ENCODE assay signal across 9 mouse cellular contexts in the genomic region with DNA sequence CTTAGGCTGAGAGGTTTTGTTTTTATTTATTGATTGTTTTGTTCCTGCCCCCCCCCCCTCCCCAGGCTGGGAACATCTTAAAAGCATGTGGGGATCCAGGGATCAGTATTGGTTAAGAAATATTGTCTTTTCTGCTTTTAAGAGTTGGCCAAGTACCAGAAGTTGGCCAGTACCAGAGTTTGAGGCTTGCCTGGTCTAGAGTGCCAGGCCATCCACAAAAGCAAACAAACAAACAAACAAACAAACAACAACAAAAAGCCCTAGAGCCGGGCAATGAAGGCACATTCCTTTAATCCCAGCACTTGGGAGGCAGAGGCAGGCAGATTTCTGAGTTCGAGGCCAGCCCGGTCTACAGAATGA. TPM values are rescaled to one million over a fixed set of nuclear protein-coding genes. Genes with fewer than 3 reads are reported as not detected.
DNase-seq lines count a peak whose midpoint lies in the region; ATAC-seq and TF ChIP-seq lines count a peak whose summit lies in the region.
"Had no signal": no experiment of that assay in that cellular context is flagged by ENCODE, and none has a peak within 500 bp of the region (broad histone marks: within the 10 kb centered on the region; RNA-seq: fewer than 3 reads in every experiment).

No protein-coding gene starts in this region.

- H3K4me3 ChIP-seq in lung, embryonic 15.5 days: no peak overlapping the region
- H3K4me3 ChIP-seq in embryonic fibroblast, embryonic 13.5 days (ENCODE audit: insufficient read depth, low read length): no peak overlapping the region
- H3K4me3 ChIP-seq in liver, embryonic 13.5 days (replicated peaks): no peak overlapping the region
- H3K4me3 ChIP-seq in stomach, embryonic 14.5 days (ENCODE audit: low read depth, low read length): no peak overlapping the region

- peak overlapping the region; percentile 76 for H3K27ac ChIP-seq in lung, embryonic 15.5 days
- H3K27ac ChIP-seq in embryonic fibroblast, embryonic 13.5 days (ENCODE audit: insufficient read depth, low read length): peak overlapping the region; percentile 60
- H3K27ac ChIP-seq in liver, embryonic 13.5 days: peak overlapping the region; percentile 96
- H3K27ac ChIP-seq in stomach, embryonic 14.5 days (ENCODE audit: low read length): peak overlapping the region; percentile 27; the same call in 1 of the 2 replicates

- H3K9me3 ChIP-seq in lung, embryonic 15.5 days: no peaks in the 10 kb centered on the region
- no peaks in the 10 kb centered on the region for H3K9me3 ChIP-seq in liver, embryonic 13.5 days (replicated peaks)
- H3K9me3 ChIP-seq in stomach, embryonic 14.5 days (ENCODE audit: control insufficient read depth, low read depth, low read length): no peaks in the 10 kb centered on the region

- H3K4me2 ChIP-seq in lung, embryonic 15.5 days: no peak overlapping the region
- no peak overlapping the region for H3K4me2 ChIP-seq in liver, embryonic 13.5 days
- H3K4me2 ChIP-seq in stomach, embryonic 14.5 days (replicated peaks; ENCODE audit: low read depth, low read length): no peak overlapping the region

- no peaks in the 10 kb centered on the region for H3K36me3 ChIP-seq in lung, embryonic 15.5 days
- no peaks in the 10 kb centered on the region for H3K36me3 ChIP-seq in liver, embryonic 13.5 days
- no peaks in the 10 kb centered on the region for H3K36me3 ChIP-seq in stomach, embryonic 14.5 days (ENCODE audit: control insufficient read depth, insufficient read depth, low read length)

- no peaks in the 10 kb centered on the region for H3K27me3 ChIP-seq in lung, embryonic 15.5 days
- H3K27me3 ChIP-seq in liver, embryonic 13.5 days: no peaks in the 10 kb centered on the region
- H3K27me3 ChIP-seq in stomach, embryonic 14.5 days (ENCODE audit: control insufficient read depth, insufficient read depth, low read length): no peaks in the 10 kb centered on the region

- H3K4me1 ChIP-seq in lung, embryonic 15.5 days: peaks cover 11% of the 10 kb centered on the region
- peaks cover 5% of the 10 kb centered on the region for H3K4me1 ChIP-seq in embryonic fibroblast, embryonic 13.5 days (ENCODE audit: control insufficient read depth, insufficient read depth, low read length)
- H3K4me1 ChIP-seq in liver, embryonic 13.5 days (replicated peaks): peaks cover 58% of the 10 kb centered on the region
- H3K4me1 ChIP-seq in stomach, embryonic 14.5 days (ENCODE audit: control insufficient read depth, insufficient read depth, low read length): peaks cover 5% of the 10 kb centered on the region; the same call in 1 of the 2 replicates

- H3K9ac ChIP-seq in lung, embryonic 15.5 days: no peak overlapping the region
- peak overlapping the region; percentile 61 for H3K9ac ChIP-seq in liver, embryonic 13.5 days
- H3K9ac ChIP-seq in stomach, embryonic 14.5 days (replicated peaks; ENCODE audit: low read depth, low read length): no peak overlapping the region

- no peak for DNase-seq in lung, postnatal 10 days
- DNase-seq in liver, embryonic 13.5 days: no peak
- DNase-seq in cerebellum, adult 8-10 months: no peak
- DNase-seq in frontal cortex, postnatal 10 days (ENCODE audit: low spot score in 2 of 2): no peak
- DNase-seq in layer of hippocampus, postnatal 36 days: no peak
- DNase-seq: thymus, adult 18-20 months had no signal

- WGBS in lung, embryonic 15.5 days: 30% methylated on average over 3 of the region's 3 CpGs
- 12% methylated on average over 3 of the region's 3 CpGs for WGBS in liver, embryonic 13.5 days (ENCODE audit: insufficient replicate concordance)
- 47% methylated on average over 3 of the region's 3 CpGs for WGBS in stomach, embryonic 14.5 days

- no peak for ATAC-seq in lung, embryonic 15.5 days (ENCODE audit: borderline replicate concordance, extremely low read depth, low FRiP score, low TSS enrichment)
- no peak for ATAC-seq in liver, embryonic 13.5 days (ENCODE audit: low read depth)
- no peak for ATAC-seq in stomach, embryonic 14.5 days (ENCODE audit: insufficient number of reproducible peaks, insufficient read depth, low FRiP score, low read depth)

- TF ChIP-seq POLR2A in embryonic fibroblast, embryonic 13.5 days (IDR thresholded peaks at IDR 0.05; ENCODE audit: low read depth, low read length): no peak

- no peak for TF ChIP-seq CTCF in embryonic fibroblast, embryonic 13.5 days (IDR thresholded peaks at IDR 0.05; ENCODE audit: borderline replicate concordance, insufficient read depth, low read length)

RNA-seq across cellular contexts. Expression of a gene that starts 5.8 kb away (rescaled TPM):
- 5.4 and 5.6 TPM in 2 replicates for polyA plus RNA-seq in lung, embryonic 15.5 days (2015; fragmentation: Nextera tagmentation; extraction: Ambion mirVana)
- polyA plus RNA-seq in embryonic fibroblast, embryonic 13.5 days (2011; ENCODE audit: insufficient read length, low read depth, missing spikeins): 1.5 and 2.7 TPM in 2 replicates
- 8.2 and 9.2 TPM in 2 replicates for polyA plus RNA-seq in liver, embryonic 13.5 days (2015; fragmentation: Nextera tagmentation; extraction: Ambion mirVana)
- 6.0 and 6.4 TPM in 2 replicates for polyA plus RNA-seq in stomach, embryonic 14.5 days (2014; fragmentation: Nextera tagmentation; extraction: Ambion mirVana)
- total RNA-seq in layer of hippocampus, postnatal 36 days (2021): 1 to 10 TPM; 4.6 to 4.9 TPM

Comparison
In these comparisons a context has a peak if more than half of its experiments do, and no peak if none do; other contexts are left out.
1. H3K27ac ChIP-seq: peak in every context shown above with its lines; median percentile 96 in liver, embryonic 13.5 days; 76 in lung, embryonic 15.5 days; 60 in embryonic fibroblast, embryonic 13.5 days; 27 in stomach, embryonic 14.5 days.